Mouse (Mus musculus): ENCODE measurements at regions not wholly inside any gene's neighbourhood (a gene's known extent, or its start where the extent isn't known, plus 50 kb on each side); places are given as distances from the start of the nearest gene placed in this dataset.

- no peak for DNase-seq
Observed at GRCm38 (mm10) chr16:75663871-75664270, 71.2 kb downstream of the Rbm11 start.

- no peak for DNase-seq
Observed at GRCm38 (mm10) chr16:75667589-75667988, 74.9 kb downstream of the Rbm11 start.

DNA sequence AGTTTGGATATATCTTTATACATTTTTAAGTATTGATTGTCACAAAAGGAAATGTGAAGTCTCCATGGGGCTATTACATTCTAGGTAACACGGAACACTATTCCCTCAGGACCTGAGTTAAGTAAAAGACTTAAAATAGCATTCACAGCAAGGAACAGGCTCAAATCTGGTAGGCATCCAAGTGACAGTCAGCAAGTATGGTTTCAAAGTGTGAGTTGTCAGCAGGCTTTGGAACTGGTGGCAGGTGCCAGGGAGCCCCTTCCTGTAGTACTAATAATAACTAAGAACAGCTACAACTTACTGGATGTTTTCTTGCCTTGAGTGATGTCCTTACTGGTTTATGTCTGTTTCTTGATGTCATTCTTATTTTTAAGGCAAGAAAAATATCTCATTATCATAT lies 79.5 kb downstream of the Rbm11 start:
- no peak for DNase-seq

DNA sequence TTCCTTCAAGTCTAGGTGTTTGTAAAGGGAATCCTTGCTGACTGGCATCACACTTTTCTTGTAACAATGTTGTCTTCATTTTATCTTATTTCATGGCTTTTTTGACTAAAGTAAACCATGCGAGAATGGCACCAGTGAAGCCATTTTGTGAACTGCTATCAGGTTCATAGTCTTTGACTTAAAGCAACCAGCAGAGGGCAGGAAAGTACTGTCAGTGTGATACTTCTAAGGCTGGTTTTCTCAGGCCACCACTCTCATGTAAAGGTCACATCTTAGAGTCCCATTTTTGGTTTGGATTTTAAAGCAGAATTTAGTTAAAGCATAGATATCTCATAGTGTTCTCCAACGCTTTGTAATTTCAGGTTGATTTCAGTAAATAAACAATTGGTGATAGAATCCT lies 83.2 kb downstream of the Rbm11 start:
- peak; percentile 32 for DNase-seq

- DNase-seq = no peak
Observed at GRCm38 (mm10) chr16:75677180-75677579, 84.5 kb downstream of the Rbm11 start.

Measured in lung, postnatal 14 days (tissue).